Mouse (Mus musculus) kidney, adult 2 months (tissue): ENCODE measurements around the gene Zbtb22.

Experiments
- CTCF ChIP-seq: fragments of 200-500 bp; conservative IDR thresholded peaks from 2 replicates; pipeline ENCODE4 v1.5.1; 2011; ENCODE audit warnings: low read depth, mild to moderate bottlenecking, control low read depth, low read length, moderate library complexity, mixed read lengths; ENCODE audit not compliant: insufficient read depth, insufficient read length
- POLR2A ChIP-seq: fragments of 200-500 bp; IDR thresholded peaks from one replicate; pipeline ENCODE4 v1.6.1; 2011; ENCODE audit warnings: low read depth, low read length, control low read depth

DNA sequence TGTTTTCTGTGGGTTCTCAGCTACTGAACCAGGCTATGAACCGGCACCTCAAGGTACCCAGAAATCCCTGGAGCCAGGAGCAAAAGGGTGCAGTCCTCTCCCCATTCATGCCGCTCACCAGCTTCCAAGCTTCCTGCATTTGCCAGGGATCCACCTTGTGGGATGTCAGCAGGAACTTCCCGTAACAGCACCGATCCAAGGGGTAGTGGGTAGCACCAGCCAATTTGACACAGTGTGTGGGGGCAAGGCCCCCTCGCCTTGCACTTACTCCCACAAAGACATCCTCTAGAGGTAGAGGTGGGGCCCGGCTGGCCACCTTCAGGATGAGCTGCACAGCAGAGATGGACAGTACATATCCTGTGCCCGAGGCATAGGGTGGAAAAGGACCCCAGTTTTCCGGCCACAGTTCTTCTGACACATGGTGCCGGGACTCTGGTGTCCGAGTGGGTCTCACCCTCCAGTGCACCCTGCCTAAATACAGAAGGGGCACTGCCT is 34.5 kb downstream of the Zbtb22 start:
- TF ChIP-seq CTCF (no peak), POLR2A (no peak)
